Mouse (Mus musculus): ENCODE results near the gene Vac14. TPM values are rescaled to one million over a fixed set of nuclear protein-coding genes. Genes with fewer than 3 reads are reported as not detected.

Gene Vac14
- polyA plus RNA-seq, 1 experiment from 2014 or later = 33.6 TPM

- H3K36me3 ChIP-seq = peaks cover 4% of the 10 kb centered on the region; the same call in 1 of the 2 replicates
- no peak overlapping the region for H3K9ac ChIP-seq
- no peak for ATAC-seq (ENCODE audit: low FRiP score, low read depth)
- no peak overlapping the region for H3K4me2 ChIP-seq
- no peak overlapping the region for H3K27ac ChIP-seq (replicated peaks)
- H3K27me3 ChIP-seq = no peaks in the 10 kb centered on the region
- no peak overlapping the region for H3K4me3 ChIP-seq
- peaks cover 7% of the 10 kb centered on the region for H3K4me1 ChIP-seq (replicated peaks)
- WGBS = 63% methylated on average over 8 of the region's 8 CpGs
- no peaks in the 10 kb centered on the region for H3K9me3 ChIP-seq
Measured at GRCm38 (mm10) chr8:110669932-110670628, 51.7 kb downstream of the Vac14 start.

DNA sequence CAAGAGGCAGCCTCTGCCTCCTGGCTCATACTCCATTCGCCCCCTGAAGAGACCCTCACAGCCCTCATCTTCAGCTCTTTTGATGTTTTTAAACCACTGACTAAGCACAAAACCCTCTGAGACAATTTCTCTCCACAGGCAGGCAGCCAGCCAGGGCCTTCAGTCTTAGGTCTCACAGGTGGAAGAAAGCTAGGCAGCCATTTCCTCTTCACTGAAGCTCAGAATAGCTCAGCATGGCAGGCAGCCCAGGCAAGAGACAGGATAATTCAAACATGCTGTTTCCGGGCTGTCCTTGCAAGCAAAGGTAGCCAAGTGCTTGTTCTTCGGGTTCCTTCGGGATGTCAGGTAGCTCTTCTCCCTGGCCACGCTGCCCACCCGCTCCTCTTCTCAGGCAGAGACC lies 52.9 kb downstream of the Vac14 start:
- WGBS = 80% methylated on average over 6 of the region's 6 CpGs
- no peak overlapping the region for H3K4me2 ChIP-seq
- no peak for ATAC-seq (ENCODE audit: low FRiP score, low read depth)
- H3K9me3 ChIP-seq = no peaks in the 10 kb centered on the region
- peaks cover 4% of the 10 kb centered on the region; the same call in 1 of the 2 replicates for H3K4me1 ChIP-seq (replicated peaks)
- peaks cover 4% of the 10 kb centered on the region; the same call in 1 of the 2 replicates for H3K36me3 ChIP-seq
- no peaks in the 10 kb centered on the region for H3K27me3 ChIP-seq
- H3K27ac ChIP-seq (replicated peaks) = peak overlapping the region; percentile 53
- H3K9ac ChIP-seq = no peak overlapping the region
- no peak overlapping the region for H3K4me3 ChIP-seq

DNA sequence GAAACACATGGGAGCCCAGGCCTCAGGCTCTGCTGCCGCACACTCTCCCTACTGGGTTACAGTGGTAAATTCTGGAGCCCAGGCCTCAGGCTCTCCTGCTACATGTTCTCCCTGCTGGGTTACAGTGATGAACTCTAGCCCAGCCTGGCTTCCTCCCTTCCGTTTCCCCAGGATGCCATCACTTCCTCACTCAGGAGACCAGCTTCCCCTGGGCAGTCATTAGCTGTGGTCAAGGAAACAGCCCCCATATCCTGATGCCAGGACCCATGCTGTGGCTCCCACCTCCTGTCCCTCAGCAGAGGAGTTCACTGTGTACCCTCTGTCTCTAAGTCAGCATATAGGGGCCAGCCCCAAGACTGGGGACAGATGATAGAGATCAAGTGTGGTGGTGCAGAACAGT lies 53.7 kb downstream of the Vac14 start:
- 81% methylated on average over 2 of the region's 2 CpGs for WGBS
- Histone ChIP-seq H3K4me1 (replicated peaks) (peaks cover 4% of the 10 kb centered on the region), H3K9me3 (no peaks in the 10 kb centered on the region), H3K27ac (replicated peaks) (peak overlapping the region; percentile 53; the same call in 1 of the 2 replicates), H3K36me3 (peaks cover 4% of the 10 kb centered on the region; the same call in 1 of the 2 replicates), H3K4me3 (no peak overlapping the region), H3K4me2 (no peak overlapping the region), H3K9ac (no peak overlapping the region), H3K27me3 (no peaks in the 10 kb centered on the region)
- no peak for ATAC-seq (ENCODE audit: low FRiP score, low read depth)

- no peak overlapping the region for H3K27ac ChIP-seq (replicated peaks)
- no peak overlapping the region for H3K4me3 ChIP-seq
- no peak overlapping the region for H3K9ac ChIP-seq
- H3K36me3 ChIP-seq = peaks cover 4% of the 10 kb centered on the region; the same call in 1 of the 2 replicates
- no peaks in the 10 kb centered on the region for H3K27me3 ChIP-seq
- H3K4me1 ChIP-seq (replicated peaks) = peaks cover 4% of the 10 kb centered on the region
- ATAC-seq (ENCODE audit: low FRiP score, low read depth) = no peak
- 74% methylated on average over 2 of the region's 2 CpGs for WGBS
- no peak overlapping the region for H3K4me2 ChIP-seq
- H3K9me3 ChIP-seq = no peaks in the 10 kb centered on the region
Measured at GRCm38 (mm10) chr8:110673168-110673567, 54.8 kb downstream of the Vac14 start.

DNA sequence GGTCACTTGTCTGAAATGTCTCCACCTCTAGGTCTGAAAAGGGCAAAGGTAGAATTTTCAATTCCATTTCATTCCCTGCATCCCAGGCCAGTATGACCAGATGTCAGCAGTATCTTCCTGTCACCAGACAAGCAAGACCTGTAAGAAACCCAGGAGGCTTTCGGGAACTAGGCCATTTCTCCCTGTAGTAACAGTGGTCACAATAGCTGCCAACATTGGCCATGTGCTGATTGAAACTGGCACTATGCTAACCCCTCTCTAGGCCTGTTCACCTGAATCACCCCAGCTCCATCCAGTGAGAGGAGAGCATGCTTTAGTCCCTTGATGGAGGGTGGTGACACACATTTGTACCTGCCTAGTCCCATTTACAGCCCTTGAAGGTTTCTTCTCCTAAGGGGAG lies 56.2 kb downstream of the Vac14 start:
- peaks cover 4% of the 10 kb centered on the region for H3K4me1 ChIP-seq (replicated peaks)
- H3K9me3 ChIP-seq = no peaks in the 10 kb centered on the region
- H3K27me3 ChIP-seq = no peaks in the 10 kb centered on the region
- peaks cover 4% of the 10 kb centered on the region; the same call in 1 of the 2 replicates for H3K36me3 ChIP-seq
- H3K27ac ChIP-seq (replicated peaks) = no peak overlapping the region
- 100% methylated on average over 1 of the region's 1 CpGs for WGBS
- no peak for ATAC-seq (ENCODE audit: low FRiP score, low read depth)
- no peak overlapping the region for H3K4me3 ChIP-seq
- H3K9ac ChIP-seq = no peak overlapping the region
- no peak overlapping the region for H3K4me2 ChIP-seq

DNA sequence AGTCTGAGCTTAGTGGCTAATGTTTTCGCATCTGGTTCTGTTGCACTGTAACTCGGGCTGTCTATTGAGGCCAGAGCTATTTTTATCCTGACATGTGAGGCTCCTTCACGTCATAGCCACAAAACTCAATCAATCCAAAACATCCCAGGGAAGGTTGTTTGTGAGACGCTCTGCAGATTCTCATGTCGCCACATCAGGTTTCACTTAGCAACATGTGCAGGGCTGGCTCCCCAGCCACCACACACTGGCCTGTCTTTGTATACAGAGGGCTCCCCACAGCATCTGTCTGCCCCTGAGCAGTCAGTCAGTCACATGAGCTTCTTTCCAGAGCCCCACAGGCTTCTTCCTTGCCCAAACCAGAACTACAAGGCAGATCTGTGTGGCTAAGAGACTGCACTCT lies 58.3 kb downstream of the Vac14 start:
- Histone ChIP-seq H3K4me1 (replicated peaks) (no peaks in the 10 kb centered on the region; the same call in none of the 2 replicates), H3K9ac (no peak overlapping the region), H3K4me3 (no peak overlapping the region), H3K9me3 (no peaks in the 10 kb centered on the region), H3K4me2 (no peak overlapping the region), H3K27ac (replicated peaks) (no peak overlapping the region), H3K36me3 (peaks cover 4% of the 10 kb centered on the region; the same call in 1 of the 2 replicates), H3K27me3 (no peaks in the 10 kb centered on the region)
- WGBS = 71% methylated on average over 5 of the region's 5 CpGs
- no peak for ATAC-seq (ENCODE audit: low FRiP score, low read depth)

- 95% methylated on average over 5 of the region's 5 CpGs for WGBS
- no peak overlapping the region for H3K4me3 ChIP-seq
- H3K9ac ChIP-seq = no peak overlapping the region
- no peaks in the 10 kb centered on the region for H3K9me3 ChIP-seq
- ATAC-seq (ENCODE audit: low FRiP score, low read depth) = no peak
- H3K4me2 ChIP-seq = no peak overlapping the region
- H3K27ac ChIP-seq (replicated peaks) = no peak overlapping the region
- H3K4me1 ChIP-seq (replicated peaks) = no peaks in the 10 kb centered on the region; the same call in 1 of the 2 replicates
- H3K27me3 ChIP-seq = no peaks in the 10 kb centered on the region
- H3K36me3 ChIP-seq = peaks cover 3% of the 10 kb centered on the region; the same call in 1 of the 2 replicates
Measured at GRCm38 (mm10) chr8:110677174-110677660, 58.8 kb downstream of the Vac14 start.

DNA sequence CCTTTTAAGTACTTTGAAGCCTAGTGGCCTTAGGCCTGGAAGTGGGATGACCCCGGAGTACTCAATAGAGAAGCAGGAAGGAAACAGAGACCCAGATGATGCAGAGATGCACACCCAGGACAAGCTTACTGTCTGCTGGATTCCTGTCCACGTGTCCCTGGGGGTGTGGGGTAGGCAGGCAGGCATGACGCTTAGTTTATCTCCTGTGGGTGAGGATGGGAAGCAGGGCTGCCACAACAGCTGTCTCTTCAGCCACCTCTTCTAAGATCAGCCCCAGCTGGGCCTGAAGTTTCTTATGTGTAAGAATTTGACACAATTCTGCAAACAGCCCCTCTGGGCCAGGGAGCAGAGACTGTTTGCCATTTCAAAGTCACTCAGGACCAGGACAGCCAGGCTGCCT lies 60.6 kb downstream of the Vac14 start:
- no peaks in the 10 kb centered on the region; the same call in 1 of the 2 replicates for H3K4me1 ChIP-seq (replicated peaks)
- H3K36me3 ChIP-seq = peaks cover 17% of the 10 kb centered on the region
- 80% methylated on average over 3 of the region's 3 CpGs for WGBS

DNA sequence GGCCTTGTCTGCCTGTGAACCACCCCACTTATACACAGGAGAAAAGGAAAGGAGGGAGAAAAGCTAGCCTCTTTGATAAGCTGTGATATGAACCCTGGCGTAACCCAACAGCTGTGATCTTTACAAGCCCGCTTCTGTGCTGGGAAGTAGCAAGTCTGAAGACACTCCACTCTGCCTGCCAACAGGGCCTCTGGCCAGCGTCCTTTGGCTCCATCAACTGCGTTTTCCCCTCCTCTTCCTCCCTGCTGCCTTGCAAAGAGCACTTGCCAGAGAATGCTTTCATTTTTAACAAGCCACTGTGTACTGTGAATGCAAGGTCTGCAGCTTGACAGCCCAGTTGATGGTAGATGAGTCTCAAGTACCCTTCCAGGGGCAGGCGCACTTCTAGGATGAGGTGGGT lies 69.3 kb downstream of the Vac14 start:
- peak overlapping the region; percentile 65 for H3K27ac ChIP-seq (replicated peaks)
- H3K9me3 ChIP-seq = no peaks in the 10 kb centered on the region
- peaks cover 29% of the 10 kb centered on the region for H3K36me3 ChIP-seq
- H3K4me2 ChIP-seq = no peak overlapping the region
- H3K4me3 ChIP-seq = no peak overlapping the region
- ATAC-seq (ENCODE audit: low FRiP score, low read depth) = peak; percentile 72; the same call in 1 of the 2 replicates
- H3K27me3 ChIP-seq = no peaks in the 10 kb centered on the region
- no peak overlapping the region for H3K9ac ChIP-seq
- H3K4me1 ChIP-seq (replicated peaks) = no peaks in the 10 kb centered on the region
- WGBS = 77% methylated on average over 5 of the region's 5 CpGs

More for the DNA sequence above, 60.6 kb downstream of the Vac14 start:
- no peaks in the 10 kb centered on the region for H3K9me3 ChIP-seq
- H3K4me2 ChIP-seq = no peak overlapping the region
- no peak overlapping the region for H3K4me3 ChIP-seq
- no peak overlapping the region for H3K27ac ChIP-seq (replicated peaks)
- no peak overlapping the region for H3K9ac ChIP-seq
- no peak for ATAC-seq (ENCODE audit: low FRiP score, low read depth)
- no peaks in the 10 kb centered on the region for H3K27me3 ChIP-seq

- ATAC-seq (ENCODE audit: low FRiP score, low read depth) = no peak
- 0 out of 2 replicates have a peak, but pooled peaks cover 8% of the 10 kb centered on the region for H3K36me3 ChIP-seq
- no peak overlapping the region for H3K4me2 ChIP-seq
- H3K9ac ChIP-seq = no peak overlapping the region
- no peak overlapping the region for H3K27ac ChIP-seq (replicated peaks)
- H3K27me3 ChIP-seq = no peaks in the 10 kb centered on the region
- 93% methylated on average over 9 of the region's 9 CpGs for WGBS
- no peak overlapping the region for H3K4me3 ChIP-seq
- H3K4me1 ChIP-seq (replicated peaks) = peaks cover 10% of the 10 kb centered on the region
- H3K9me3 ChIP-seq = no peaks in the 10 kb centered on the region
Measured at GRCm38 (mm10) chr8:110689961-110690360, 71.6 kb downstream of the Vac14 start.

GRCm38 (mm10) chr8:110694226-110694625 lies 75.8 kb downstream of the Vac14 start:
- Histone ChIP-seq H3K36me3 (0 out of 2 replicates have a peak, but pooled peaks cover 3% of the 10 kb centered on the region), H3K4me3 (no peak overlapping the region), H3K9me3 (no peaks in the 10 kb centered on the region), H3K4me1 (replicated peaks) (peaks cover 25% of the 10 kb centered on the region), H3K27me3 (no peaks in the 10 kb centered on the region), H3K27ac (replicated peaks) (peak overlapping the region; percentile 75), H3K9ac (no peak overlapping the region), H3K4me2 (no peak overlapping the region)
- 76% methylated on average over 5 of the region's 5 CpGs for WGBS
- no peak for ATAC-seq (ENCODE audit: low FRiP score, low read depth)

DNA sequence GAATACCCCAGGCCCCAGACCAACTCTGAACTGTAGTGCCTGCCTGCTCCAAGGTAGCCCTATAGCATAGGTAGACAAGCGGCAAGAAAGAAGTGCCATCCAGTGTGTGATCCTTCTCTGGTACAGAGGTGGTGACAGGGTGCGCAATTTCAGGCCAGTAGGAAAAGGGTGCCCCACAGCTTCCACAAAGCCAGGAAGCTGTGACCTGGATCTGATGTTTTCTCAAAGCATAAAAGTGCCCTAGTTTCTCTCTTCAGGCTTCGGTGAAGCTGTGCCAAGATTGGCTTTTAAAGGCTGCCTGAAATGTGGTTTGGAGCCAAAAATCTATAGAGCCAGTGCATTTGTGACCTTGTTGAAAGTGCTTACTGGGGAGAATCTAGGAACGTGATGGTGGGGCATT lies 76.4 kb downstream of the Vac14 start:
- WGBS = 63% methylated on average over 4 of the region's 4 CpGs

More for the DNA sequence above, 76.4 kb downstream of the Vac14 start:
- no peak overlapping the region for H3K9ac ChIP-seq
- H3K4me3 ChIP-seq = no peak overlapping the region
- H3K9me3 ChIP-seq = no peaks in the 10 kb centered on the region
- peak overlapping the region; percentile 75 for H3K27ac ChIP-seq (replicated peaks)
- ATAC-seq (ENCODE audit: low FRiP score, low read depth) = no peak
- H3K4me1 ChIP-seq (replicated peaks) = peaks cover 25% of the 10 kb centered on the region
- H3K36me3 ChIP-seq = 0 out of 2 replicates have a peak, but pooled peaks cover 3% of the 10 kb centered on the region
- H3K27me3 ChIP-seq = no peaks in the 10 kb centered on the region
- H3K4me2 ChIP-seq = no peak overlapping the region

Measured in hindbrain, embryonic 15.5 days (tissue).